Mouse (Mus musculus) CH12.LX (cell line): ENCODE data around the gene Prss16. TPM values are rescaled to one million over a fixed set of nuclear protein-coding genes. Genes with fewer than 3 reads are reported as not detected.

ENCODE experiments used
- DNase-seq: peaks from one replicate; pipeline ENCODE4 v3.0.0-alpha.2; 2013; ENCODE audit errors: extremely low read depth
- H3K27ac ChIP-seq: 2 replicates; pipeline ENCODE4 v1.5.1; 2012; ENCODE audit warnings: low read depth, mild to moderate bottlenecking, control low read depth, moderate library complexity; ENCODE audit not compliant: insufficient read depth
- H3K27me3 ChIP-seq: replicated peaks from 2 replicates; pipeline ENCODE3; 2012; ENCODE audit warnings: inconsistent platforms
- H3K36me3 ChIP-seq, 2 experiments: replicated peaks in 1 of 2; 2 replicates each; pipeline versions ENCODE3 to v1.6.1; 2012; ENCODE audit warnings: inconsistent platforms in 1 of 2, low read length in 1 of 2, mild to moderate bottlenecking in 1 of 2, mixed read lengths in 1 of 2, moderate library complexity in 1 of 2; ENCODE audit not compliant: control insufficient read depth in 1 of 2, insufficient read depth in 1 of 2
- H3K4me1 ChIP-seq, 2 experiments: 2 replicates each; pipeline ENCODE4 v1.6.1; 2012; ENCODE audit warnings: inconsistent platforms in 1 of 2, moderate library complexity in 1 of 2; ENCODE audit not compliant: insufficient read depth in 2 of 2, control insufficient read depth in 1 of 2
- H3K4me2 ChIP-seq: 2 replicates; pipeline ENCODE4 v1.6.1; 2012; ENCODE audit warnings: low read depth, mild to moderate bottlenecking, control low read depth; ENCODE audit not compliant: poor library complexity, insufficient read depth, severe bottlenecking
- H3K4me3 ChIP-seq, 3 experiments: fragments of 150-350 bp in 1 of 3; sonication (generic) in 1 of 3; replicated peaks in 1 of 3; 2 replicates each; pipeline versions ENCODE3 to v1.5.1; 2011 to 2012; ENCODE audit warnings: low read depth in 2 of 3, low read length in 2 of 3, mild to moderate bottlenecking in 2 of 3, moderate library complexity in 2 of 3, control low read depth in 1 of 3, improper control_type of control experiment in 1 of 3, inconsistent platforms in 1 of 3, mixed read lengths in 1 of 3; ENCODE audit not compliant: poor library complexity in 1 of 3
- H3K79me2 ChIP-seq: replicated peaks from 2 replicates; pipeline ENCODE4 v1.6.1; 2012; ENCODE audit warnings: mild to moderate bottlenecking, moderate library complexity; ENCODE audit not compliant: control insufficient read depth, poor library complexity, insufficient read depth, severe bottlenecking; ENCODE audit errors: extremely low read depth
- H3K9ac ChIP-seq: 2 replicates; pipeline ENCODE4 v1.6.1; 2012; ENCODE audit warnings: low read depth, mild to moderate bottlenecking, control low read depth, moderate library complexity; ENCODE audit not compliant: insufficient read depth
- H3K9me3 ChIP-seq: replicated peaks from 2 replicates; pipeline ENCODE3; 2012; ENCODE audit warnings: low read length, inconsistent platforms, mixed read lengths
- CHD1 ChIP-seq: IDR thresholded peaks from 2 replicates; pipeline ENCODE4 v1.6.1; 2012; ENCODE audit warnings: low read depth, low read length, improper control_type of control experiment, inconsistent platforms
- CTCF ChIP-seq, 2 experiments: IDR thresholded peaks in 1 of 2; conservative IDR thresholded peaks in 1 of 2; 2 replicates each; pipeline ENCODE4 v1.5.1; 2011 to 2012; ENCODE audit warnings: low read depth in 2 of 2, low read length in 2 of 2, improper control_type of control experiment in 1 of 2, inconsistent platforms in 1 of 2, mild to moderate bottlenecking in 1 of 2, moderate library complexity in 1 of 2
- ELF1 ChIP-seq: IDR thresholded peaks from 2 replicates; pipeline ENCODE4 v1.6.1; 2014; ENCODE audit warnings: low read depth, mild to moderate bottlenecking, inconsistent platforms, low read length, improper control_type of control experiment
- ETS1 ChIP-seq: conservative IDR thresholded peaks from 2 replicates; pipeline ENCODE4 v1.6.1; 2012; ENCODE audit warnings: low read depth, mild to moderate bottlenecking, inconsistent platforms, low read length, improper control_type of control experiment, moderate library complexity
- GABPA ChIP-seq: IDR thresholded peaks from 2 replicates; pipeline ENCODE4 v1.6.1; 2012; ENCODE audit warnings: low read depth, low read length, improper control_type of control experiment, inconsistent platforms; ENCODE audit not compliant: insufficient replicate concordance
- JUN ChIP-seq: IDR thresholded peaks from 2 replicates; pipeline ENCODE4 v1.6.1; 2011; ENCODE audit warnings: low read depth, mild to moderate bottlenecking, low read length, improper control_type of control experiment, moderate library complexity; ENCODE audit not compliant: insufficient read depth
- JUND ChIP-seq: conservative IDR thresholded peaks from 2 replicates; pipeline ENCODE4 v1.6.1; 2011; ENCODE audit warnings: low read depth, low read length, improper control_type of control experiment
- MAX ChIP-seq: IDR thresholded peaks from 2 replicates; pipeline ENCODE4 v1.6.1; 2011; ENCODE audit warnings: low read length, improper control_type of control experiment
- MAZ ChIP-seq: IDR thresholded peaks from 2 replicates; pipeline ENCODE4 v1.6.1; 2012; ENCODE audit warnings: low read depth, mild to moderate bottlenecking, inconsistent platforms, low read length, improper control_type of control experiment, moderate library complexity
- MXI1 ChIP-seq: IDR thresholded peaks from 2 replicates; pipeline ENCODE4 v1.6.1; 2011; ENCODE audit warnings: mild to moderate bottlenecking, low read depth, low read length, improper control_type of control experiment
- NELFE ChIP-seq: IDR thresholded peaks from 2 replicates; pipeline ENCODE4 v1.6.1; 2011; ENCODE audit warnings: low read depth, low read length, improper control_type of control experiment
- POLR2A ChIP-seq: IDR thresholded peaks from 2 replicates; pipeline ENCODE4 v1.6.1; 2011; ENCODE audit warnings: low read depth, mild to moderate bottlenecking, improper control_type of control experiment, low read length
- POLR2AphosphoS2 ChIP-seq: IDR thresholded peaks from 2 replicates; pipeline ENCODE4 v1.6.1; 2011; ENCODE audit warnings: low read depth, low read length, improper control_type of control experiment
- RAD21 ChIP-seq: IDR thresholded peaks from 2 replicates; pipeline ENCODE4 v1.6.1; 2011; ENCODE audit warnings: low read depth, mild to moderate bottlenecking, low read length, improper control_type of control experiment, moderate library complexity
- RCOR1 ChIP-seq: conservative IDR thresholded peaks from 2 replicates; pipeline ENCODE4 v1.6.1; 2012; ENCODE audit warnings: low read depth, mild to moderate bottlenecking, inconsistent platforms, low read length, improper control_type of control experiment
- TCF12 ChIP-seq: IDR thresholded peaks from 2 replicates; pipeline ENCODE4 v1.6.1; 2014; ENCODE audit warnings: low read depth, mild to moderate bottlenecking, inconsistent platforms, low read length, improper control_type of control experiment
- UBTF ChIP-seq: IDR thresholded peaks from 2 replicates; pipeline ENCODE4 v1.6.1; 2012; ENCODE audit warnings: low read depth, mild to moderate bottlenecking, inconsistent platforms, low read length, improper control_type of control experiment, moderate library complexity
- ZC3H11A ChIP-seq: IDR thresholded peaks from 2 replicates; pipeline ENCODE4 v1.6.1; 2012; ENCODE audit warnings: low read depth, mild to moderate bottlenecking, inconsistent platforms, low read length, improper control_type of control experiment
- ZKSCAN1 ChIP-seq: IDR thresholded peaks from 2 replicates; pipeline ENCODE4 v1.6.1; 2012; ENCODE audit warnings: low read depth, inconsistent platforms, low read length, improper control_type of control experiment, borderline replicate concordance
- ZNF384 ChIP-seq: IDR thresholded peaks from 2 replicates; pipeline ENCODE4 v1.6.1; 2012; ENCODE audit warnings: low read depth, low read length, improper control_type of control experiment, inconsistent platforms
- dilution Hi-C: fragments of 300-500 bp; cut with MboI; formaldehyde crosslinking; loops from 2 replicates; pipeline ENCODE4 v1.14.3; 2020; ENCODE audit warnings: low sequenced_read_pairs; ENCODE audit not compliant: extremely low pct_unique_long_range_greater_than_20kb, extremely low pct_ligation_motif_present
- in situ Hi-C: fragments of 300-500 bp; cut with MboI; formaldehyde crosslinking; loops from 3 replicates; pipeline ENCODE4 v1.14.3; 2019; ENCODE audit warnings: low sequenced_read_pairs, low pct_ligation_motif_present, low pct_unique_long_range_greater_than_20kb, mixed read lengths
- polyA plus RNA-seq: library from polyadenylated mRNA; unstranded; fragments of >175 nt; gene quantifications from 2 replicates; pipeline ENCODE4 v1.2.1, GENCODE M21; 2012; ENCODE audit warnings: low read depth; ENCODE audit not compliant: insufficient read length
- total RNA-seq, 2 experiments: library from RNA; depleted of rRNA; stranded (reverse); fragments of 300-350 nt in 1 of 2; fragments of >200 nt in 1 of 2; gene quantifications; 2 replicates each; pipeline ENCODE4 v1.2.3; 2012 to 2014

Prss16 gene
- total and polyA plus RNA-seq, 3 experiments = 0.36 to 1.4 (median 0.47) TPM

- TF ChIP-seq MXI1 (0 out of 2 replicates have a peak, but pooled peaks have one; percentile 48), POLR2AphosphoS2 (no peak), MAX (peak; percentile 67), TCF12 (peak; percentile 69), UBTF (no peak), POLR2A (peak; percentile 56), RAD21 (no peak), RCOR1 (no peak), JUN (no peak)
Observed at GRCm38 (mm10) chr13:22049737-22050440, 40.3 kb upstream of the Prss16 start (continued).

- H3K79me2 ChIP-seq = no peaks in the 10 kb centered on the region
- H3K27ac ChIP-seq = no peak overlapping the region
- H3K4me2 ChIP-seq = no peak overlapping the region
- H3K4me1 ChIP-seq = peaks cover 0 to 60% of the 10 kb centered on the region in 2 experiments; a peak in 3 of 4 replicates
- H3K36me3 ChIP-seq = no peaks in the 10 kb centered on the region
- no peak overlapping the region for H3K4me3 ChIP-seq
- TF ChIP-seq CHD1 = no peak
- no peak for TF ChIP-seq ZNF384
- TF ChIP-seq MAZ = no peak
- no peak for TF ChIP-seq CTCF (conservative IDR thresholded peaks at IDR 0.05 in 1 of 2, IDR thresholded peaks at IDR 0.05 in 1 of 2; ENCODE audit: low read depth in 2 of 2, low read length in 2 of 2)
- TF ChIP-seq ZC3H11A = no peak
- no peak for TF ChIP-seq ELF1
- no peak for TF ChIP-seq NELFE
- no peak for TF ChIP-seq GABPA
- no peak for TF ChIP-seq RAD21
- TF ChIP-seq MAX = no peak
- TF ChIP-seq ZKSCAN1 = no peak
- no peak for TF ChIP-seq JUND
- no peak for TF ChIP-seq POLR2AphosphoS2
- no peak for TF ChIP-seq TCF12
- TF ChIP-seq ETS1 = no peak
- no peaks in the 10 kb centered on the region for H3K27me3 ChIP-seq
- no peak overlapping the region for H3K9ac ChIP-seq
- in situ Hi-C loops (loop anchor here (10.0 to 25.0 kb wide), 2 partner anchors 1376 to 1713 kb away; partner anchors contain the start of genes Abt1, Hist1h1a, Hist1h2ab and Hist1h3a), dilution Hi-C loops (no loop called here)
- no peaks in the 10 kb centered on the region for H3K9me3 ChIP-seq
- DNase-seq = no peak
Observed at GRCm38 (mm10) chr13:22049041-22049440, 39.5 kb upstream of the Prss16 start.
